Mouse (Mus musculus): ENCODE data around the gene Heatr3. TPM values are rescaled to one million over a fixed set of nuclear protein-coding genes. Genes with fewer than 3 reads are reported as not detected.
A peak's percentile ranks its signal among the peaks of the same experiment; 100 is the strongest.

Gene Heatr3
- total and polyA plus RNA-seq, 3 experiments = 46.6 to 126 (median 92.6) TPM

- dilution Hi-C loops (cut with MboI; ENCODE audit: extremely low pct_ligation_motif_present, extremely low pct_unique_long_range_greater_than_20kb, low sequenced_read_pairs) = no loop called here
- no peaks in the 10 kb centered on the region for H3K27me3 ChIP-seq (replicated peaks)
- H3K4me2 ChIP-seq (ENCODE audit: insufficient read depth, low read depth, poor library complexity, severe bottlenecking) = no peak overlapping the region
- in situ Hi-C loops (cut with MboI; ENCODE audit: low pct_ligation_motif_present, low pct_unique_long_range_greater_than_20kb, low sequenced_read_pairs) = no loop called here
- DNase-seq (ENCODE audit: extremely low read depth) = no peak
- H3K9me3 ChIP-seq (replicated peaks; ENCODE audit: low read length) = no peaks in the 10 kb centered on the region
- H3K9ac ChIP-seq (ENCODE audit: insufficient read depth, low read depth) = no peak overlapping the region
- H3K36me3 ChIP-seq (replicated peaks in 1 of 2; ENCODE audit: control insufficient read depth in 1 of 2, insufficient read depth in 1 of 2, low read length in 1 of 2) = peaks cover 35 to 80% of the 10 kb centered on the region in 2 experiments
- peaks cover 0 to 11% of the 10 kb centered on the region in 2 experiments; a peak in 2 of 4 replicates for H3K4me1 ChIP-seq (ENCODE audit: control insufficient read depth in 1 of 2, insufficient read depth in 2 of 2)
- H3K79me2 ChIP-seq (replicated peaks; ENCODE audit: control insufficient read depth, extremely low read depth, insufficient read depth, poor library complexity, severe bottlenecking) = no peaks in the 10 kb centered on the region
- TF ChIP-seq TCF12 (IDR thresholded peaks at IDR 0.05; ENCODE audit: low read depth, low read length) (no peak), UBTF (IDR thresholded peaks at IDR 0.05; ENCODE audit: low read depth, low read length) (no peak), IRF4 (IDR thresholded peaks at IDR 0.05; ENCODE audit: low read depth, low read length) (no peak), ETS1 (conservative IDR thresholded peaks at IDR 0.05; ENCODE audit: low read depth, low read length) (no peak), TBP (conservative IDR thresholded peaks at IDR 0.05; ENCODE audit: low read depth, low read length) (no peak), USF2 (conservative IDR thresholded peaks at IDR 0.05; ENCODE audit: low read depth, low read length) (no peak), CHD1 (IDR thresholded peaks at IDR 0.05; ENCODE audit: low read depth, low read length) (no peak), GABPA (IDR thresholded peaks at IDR 0.05; ENCODE audit: insufficient replicate concordance, low read depth, low read length) (no peak), ZMIZ1 (IDR thresholded peaks at IDR 0.05; ENCODE audit: low read depth, low read length) (no peak), MXI1 (IDR thresholded peaks at IDR 0.05; ENCODE audit: low read depth, low read length) (no peak), MYC (IDR thresholded peaks at IDR 0.05; ENCODE audit: low read depth, low read length) (no peak), HCFC1 (IDR thresholded peaks at IDR 0.05; ENCODE audit: low read depth, low read length) (no peak)
- no peak overlapping the region for H3K4me3 ChIP-seq (replicated peaks in 1 of 3; ENCODE audit: low read depth in 2 of 3, low read length in 2 of 3, poor library complexity in 1 of 3)
- H3K27ac ChIP-seq (ENCODE audit: insufficient read depth, low read depth) = no peak overlapping the region
Observed at GRCm38 (mm10) chr8:88129397-88129796, 8.3 kb upstream of the Heatr3 start.

DNA sequence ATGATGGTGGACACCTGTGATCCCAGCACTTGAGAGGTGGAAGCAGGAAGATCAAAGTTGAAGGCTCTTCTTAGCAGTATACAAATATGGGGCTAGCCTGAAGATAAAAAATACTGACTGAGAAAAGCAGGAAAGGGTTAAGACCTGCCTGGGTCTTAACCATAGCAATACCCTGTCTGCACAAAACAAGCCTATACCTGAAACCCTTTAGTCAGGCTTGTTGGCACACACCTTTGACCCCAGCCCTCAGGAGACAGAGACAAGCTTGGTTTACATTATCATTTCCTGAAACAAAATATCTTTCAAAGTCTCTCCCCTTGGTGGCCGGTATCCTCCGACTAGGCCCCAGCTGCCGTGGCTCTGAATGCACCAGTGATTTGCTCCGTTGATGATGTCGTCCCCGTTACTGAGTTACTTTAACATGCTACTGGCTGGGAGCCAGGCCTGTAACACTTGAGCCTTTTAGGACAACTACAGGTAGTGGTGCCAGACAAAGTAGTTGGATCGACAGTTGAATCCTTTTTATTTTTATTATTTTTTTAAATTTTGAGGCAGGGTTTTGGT lies 6.8 kb upstream of the Heatr3 start:
- H3K4me1 ChIP-seq (ENCODE audit: control insufficient read depth in 1 of 2, insufficient read depth in 2 of 2) = peaks cover 0 to 11% of the 10 kb centered on the region in 2 experiments; a peak in 2 of 4 replicates
- no peaks in the 10 kb centered on the region for H3K79me2 ChIP-seq (replicated peaks; ENCODE audit: control insufficient read depth, extremely low read depth, insufficient read depth, poor library complexity, severe bottlenecking)
- TF ChIP-seq IRF4 (IDR thresholded peaks at IDR 0.05; ENCODE audit: low read depth, low read length) (no peak), POLR2AphosphoS2 (IDR thresholded peaks at IDR 0.05; ENCODE audit: low read depth, low read length) (no peak), E2F4 (IDR thresholded peaks at IDR 0.05; ENCODE audit: insufficient replicate concordance, low read depth, low read length) (no peak), ZMIZ1 (IDR thresholded peaks at IDR 0.05; ENCODE audit: low read depth, low read length) (no peak)
- no peak overlapping the region for H3K27ac ChIP-seq (ENCODE audit: insufficient read depth, low read depth)
- peak; percentile 27 for DNase-seq (ENCODE audit: extremely low read depth)
- H3K9me3 ChIP-seq (replicated peaks; ENCODE audit: low read length) = no peaks in the 10 kb centered on the region
- no peaks in the 10 kb centered on the region for H3K27me3 ChIP-seq (replicated peaks)
- dilution Hi-C loops (cut with MboI; ENCODE audit: extremely low pct_ligation_motif_present, extremely low pct_unique_long_range_greater_than_20kb, low sequenced_read_pairs) (no loop called here), in situ Hi-C loops (cut with MboI; ENCODE audit: low pct_ligation_motif_present, low pct_unique_long_range_greater_than_20kb, low sequenced_read_pairs) (no loop called here)
- no peak overlapping the region for H3K9ac ChIP-seq (ENCODE audit: insufficient read depth, low read depth)
- peaks cover 35 to 82% of the 10 kb centered on the region in 2 experiments for H3K36me3 ChIP-seq (replicated peaks in 1 of 2; ENCODE audit: control insufficient read depth in 1 of 2, insufficient read depth in 1 of 2, low read length in 1 of 2)
- no peak overlapping the region for H3K4me2 ChIP-seq (ENCODE audit: insufficient read depth, low read depth, poor library complexity, severe bottlenecking)
- no peak overlapping the region for H3K4me3 ChIP-seq (replicated peaks in 1 of 3; ENCODE audit: low read depth in 2 of 3, low read length in 2 of 3, poor library complexity in 1 of 3)
